Mouse (Mus musculus) kidney, postnatal 4 days (tissue): Measurements from ENCODE around the gene Chst3.
"Not testable (repeated sequence)": the region's sequence is repeated elsewhere in the genome, so short reads cannot be mapped to it uniquely, and the experiment has no call there.

Experiments
- DNase-seq, 2 experiments: peaks; one replicate each; pipeline ENCODE4 v3.0.0; 2021; ENCODE audit warnings: mixed read lengths in 2 of 2

The Chst3 gene

GRCm38 (mm10) chr10:60230321-60231088, 11.4 kb upstream of the Chst3 start:
- no peak for DNase-seq

- no peak for DNase-seq
Observed at GRCm38 (mm10) chr10:60229113-60229512, 10.1 kb upstream of the Chst3 start.

GRCm38 (mm10) chr10:60227666-60228065, 8.6 kb upstream of the Chst3 start:
- DNase-seq, result no peak

- no peak for DNase-seq
Observed at GRCm38 (mm10) chr10:60224601-60225000, 5.5 kb upstream of the Chst3 start.

- DNase-seq, result not testable (repeated sequence)
Observed at GRCm38 (mm10) chr10:60221571-60222259, 2.7 kb upstream of the Chst3 start.

- no peak for DNase-seq
Observed at GRCm38 (mm10) chr10:60220607-60221006, 1.5 kb upstream of the Chst3 start.

- DNase-seq, result no peak
Observed at GRCm38 (mm10) chr10:60220042-60220523, 1.0 kb upstream of the Chst3 start.

- DNase-seq, result peak; percentile 44 to 55
Observed at GRCm38 (mm10) chr10:60218033-60218590, 948 bp downstream of the Chst3 start.

GRCm38 (mm10) chr10:60216331-60217095, 2.5 kb downstream of the Chst3 start:
- no peak for DNase-seq

GRCm38 (mm10) chr10:60215077-60215960, 3.7 kb downstream of the Chst3 start:
- DNase-seq, result peak; percentile 29 to 50

GRCm38 (mm10) chr10:60212589-60213379, 6.3 kb downstream of the Chst3 start:
- DNase-seq, result peak; percentile 65 to 79

- DNase-seq, result no peak
Observed at GRCm38 (mm10) chr10:60211501-60212005, 7.5 kb downstream of the Chst3 start.

GRCm38 (mm10) chr10:60210468-60210867, 8.6 kb downstream of the Chst3 start:
- DNase-seq, result no peak

- no peak for DNase-seq
Observed at GRCm38 (mm10) chr10:60209237-60209636, 9.8 kb downstream of the Chst3 start.

- peak in 1 of 2 experiments; percentile 32 for DNase-seq
Observed at GRCm38 (mm10) chr10:60207166-60207705, 11.8 kb downstream of the Chst3 start.

- no peak for DNase-seq
Observed at GRCm38 (mm10) chr10:60205601-60206241, 13.3 kb downstream of the Chst3 start.

- DNase-seq, result no peak
Observed at GRCm38 (mm10) chr10:60202785-60203184, 16.3 kb downstream of the Chst3 start.

GRCm38 (mm10) chr10:60200996-60201395, 18.1 kb downstream of the Chst3 start:
- DNase-seq, result peak in 1 of 2 experiments; percentile 43

GRCm38 (mm10) chr10:60199378-60199777, 19.7 kb downstream of the Chst3 start:
- DNase-seq, result no peak

- DNase-seq, result peak; percentile 71 to 80
Observed at GRCm38 (mm10) chr10:60197406-60197821, 21.6 kb downstream of the Chst3 start.
